ENCODE assay signal across 10 mouse cellular contexts in the genomic region with DNA sequence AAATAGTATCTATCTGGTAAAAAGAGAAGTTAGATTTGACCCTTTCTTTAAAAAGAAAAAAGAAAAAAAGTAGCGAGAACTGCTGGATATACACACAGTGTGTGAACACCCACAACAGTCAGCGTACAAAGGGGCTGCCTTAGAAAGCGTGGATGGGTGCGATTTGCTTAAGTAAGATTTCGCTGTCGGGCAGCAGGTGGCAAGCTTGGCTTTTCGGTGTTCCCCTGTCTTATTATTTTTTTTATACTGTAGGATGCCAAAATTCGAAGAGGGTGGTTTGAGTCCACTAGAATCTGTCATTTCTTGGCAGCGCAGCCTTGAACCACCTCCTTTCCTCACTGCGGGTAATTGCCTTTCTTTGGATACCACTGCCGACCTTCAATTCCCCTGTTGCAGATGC.
A peak's percentile ranks its signal among the peaks of the same experiment; 100 is the strongest.
DNase-seq lines count a peak whose midpoint lies in the region; ATAC-seq and TF ChIP-seq lines count a peak whose summit lies in the region.
"Had no signal": no experiment of that assay in that cellular context is flagged by ENCODE, and none has a peak within 500 bp of the region (broad histone marks: within the 10 kb centered on the region; RNA-seq: fewer than 3 reads in every experiment).

No protein-coding gene starts in this region.

- 83% methylated on average over 11 of the region's 11 CpGs for WGBS in intestine, postnatal 0 days
- WGBS in intestine, embryonic 15.5 days = 87% methylated on average over 11 of the region's 11 CpGs

- DNase-seq in brain, adult 2 months (ENCODE audit: low read depth, low spot score) = peak; percentile 80
- peak; percentile 18 to 35 for DNase-seq in heart, postnatal 36 days
- DNase-seq in lung, postnatal 25 days (ENCODE audit: low spot score) = peak; percentile 25
- DNase-seq in B cell, adult 2 months = no peak
- no peak for DNase-seq in thymus, postnatal 25 days

- intact Hi-C loops in heart, postnatal 36 days (cut with DNase I) = loop anchor here (5.0 kb wide), 1 partner anchor 411 kb away; no protein-coding TSS in a partner anchor

- H3K4me3 ChIP-seq in intestine, postnatal 0 days (ENCODE audit: low read depth, low read length) = no peak overlapping the region
- H3K4me3 ChIP-seq in intestine, embryonic 15.5 days (replicated peaks) = no peak overlapping the region
- H3K4me3 ChIP-seq: stomach, embryonic 15.5 days had no signal

- ATAC-seq in intestine, postnatal 0 days = no peak
- ATAC-seq in intestine, embryonic 15.5 days = no peak
- no peak for ATAC-seq in inflammation-experienced regulatory T-cells, adult 6 months

- peak; percentile 42 for TF ChIP-seq CTCF in intestine, postnatal 0 days (IDR thresholded peaks at IDR 0.05; ENCODE audit: low read depth)

- H3K4me1 ChIP-seq in intestine, postnatal 0 days (replicated peaks; ENCODE audit: control insufficient read depth, insufficient read depth, low read length) = no peaks in the 10 kb centered on the region
- peaks cover 2% of the 10 kb centered on the region; the same call in 1 of the 2 replicates for H3K4me1 ChIP-seq in intestine, embryonic 15.5 days (replicated peaks)
- H3K4me1 ChIP-seq: stomach, embryonic 15.5 days had no signal

- H3K36me3 ChIP-seq in intestine, postnatal 0 days (ENCODE audit: control insufficient read depth, insufficient read depth) = no peaks in the 10 kb centered on the region
- H3K36me3 ChIP-seq in intestine, embryonic 15.5 days = no peaks in the 10 kb centered on the region
- H3K36me3 ChIP-seq: stomach, embryonic 15.5 days had no signal

- no peaks in the 10 kb centered on the region for H3K27me3 ChIP-seq in intestine, postnatal 0 days (replicated peaks; ENCODE audit: control insufficient read depth, insufficient read depth, low read length)
- H3K27me3 ChIP-seq in intestine, embryonic 15.5 days (replicated peaks) = no peaks in the 10 kb centered on the region
- H3K27me3 ChIP-seq: stomach, embryonic 15.5 days had no signal

- H3K4me2 ChIP-seq in intestine, postnatal 0 days (replicated peaks; ENCODE audit: low read depth) = no peak overlapping the region
- no peak overlapping the region for H3K4me2 ChIP-seq in intestine, embryonic 15.5 days (replicated peaks)
- H3K4me2 ChIP-seq: stomach, embryonic 15.5 days had no signal

- no peaks in the 10 kb centered on the region for H3K9me3 ChIP-seq in intestine, postnatal 0 days (ENCODE audit: control insufficient read depth)
- H3K9me3 ChIP-seq in intestine, embryonic 15.5 days = no peaks in the 10 kb centered on the region
- H3K9me3 ChIP-seq: stomach, embryonic 15.5 days had no signal

- H3K9ac ChIP-seq in intestine, postnatal 0 days (ENCODE audit: low read depth, low read length) = no peak overlapping the region
- no peak overlapping the region for H3K9ac ChIP-seq in intestine, embryonic 15.5 days
- H3K9ac ChIP-seq: stomach, embryonic 15.5 days had no signal

- no peak overlapping the region for H3K27ac ChIP-seq in intestine, postnatal 0 days (ENCODE audit: low read depth, low read length)
- no peak overlapping the region for H3K27ac ChIP-seq in intestine, embryonic 15.5 days
- H3K27ac ChIP-seq: macrophage; stomach, embryonic 15.5 days had no signal

Comparison
In these comparisons a context has a peak if more than half of its experiments do, and no peak if none do; other contexts are left out.
1. DNase-seq: peak in brain, adult 2 months (single experiment), heart, postnatal 36 days (2 of 2) and lung, postnatal 25 days (single experiment); none in B cell, adult 2 months (0 of 2) and thymus, postnatal 25 days (single experiment).